In genomic region chr5:77807726-77808125, GRCm38 (mm10) we compare ENCODE assay signal across 8 mouse cellular contexts.
DNase-seq lines count a peak whose midpoint lies in the region; ATAC-seq and TF ChIP-seq lines count a peak whose summit lies in the region.

No protein-coding gene starts in this region.

- H3K36me3 ChIP-seq in heart, postnatal 0 days (replicated peaks; ENCODE audit: control insufficient read depth, insufficient read depth, low read length) = no peaks in the 10 kb centered on the region
- no peaks in the 10 kb centered on the region for H3K36me3 ChIP-seq in heart, embryonic 12.5 days
- H3K36me3 ChIP-seq in midbrain, postnatal 0 days (ENCODE audit: insufficient read depth, low read length) = no peaks in the 10 kb centered on the region

- no peak for TF ChIP-seq EP300 in heart, postnatal 0 days (IDR thresholded peaks at IDR 0.05; ENCODE audit: low read depth)

- H3K27ac ChIP-seq in heart, postnatal 0 days (ENCODE audit: low read depth) = no peak overlapping the region
- no peak overlapping the region for H3K27ac ChIP-seq in heart, embryonic 12.5 days (ENCODE audit: poor library complexity, severe bottlenecking)
- no peak overlapping the region for H3K27ac ChIP-seq in midbrain, postnatal 0 days (ENCODE audit: low read depth, low read length)

- peak; percentile 75 for TF ChIP-seq CTCF in heart, postnatal 0 days (IDR thresholded peaks at IDR 0.05; ENCODE audit: low read depth)
- TF ChIP-seq CTCF in midbrain, postnatal 0 days (IDR thresholded peaks at IDR 0.05) = peak; percentile 94

- intact Hi-C loops in heart, postnatal 36 days (cut with DNase I) = loop anchor here (5.0 to 10.0 kb wide), 2 partner anchors 345 to 453 kb away; no protein-coding TSS in a partner anchor

- H3K9ac ChIP-seq in heart, postnatal 0 days (replicated peaks; ENCODE audit: low read depth, low read length) = no peak overlapping the region
- H3K9ac ChIP-seq in heart, embryonic 12.5 days = no peak overlapping the region
- H3K9ac ChIP-seq in midbrain, postnatal 0 days (replicated peaks; ENCODE audit: low read length, poor library complexity, severe bottlenecking) = no peak overlapping the region

- no peaks in the 10 kb centered on the region for H3K27me3 ChIP-seq in heart, postnatal 0 days (ENCODE audit: control insufficient read depth, insufficient read depth, low read length)
- no peaks in the 10 kb centered on the region for H3K27me3 ChIP-seq in heart, embryonic 12.5 days (replicated peaks)
- no peaks in the 10 kb centered on the region for H3K27me3 ChIP-seq in midbrain, postnatal 0 days (ENCODE audit: insufficient read depth, low read length)

- no peak for ATAC-seq in heart, postnatal 0 days (ENCODE audit: insufficient read depth, low read depth)
- ATAC-seq in heart, embryonic 12.5 days (ENCODE audit: insufficient number of reproducible peaks, low FRiP score) = no peak
- ATAC-seq in common myeloid progenitor, adult 5-6 weeks (replicated peaks; ENCODE audit: low read depth, poor library complexity, severe bottlenecking) = 0 out of 2 replicates have a peak, but pooled peaks have one; percentile 52
- ATAC-seq in midbrain, postnatal 0 days (ENCODE audit: low FRiP score) = no peak

- no peaks in the 10 kb centered on the region for H3K9me3 ChIP-seq in heart, postnatal 0 days (replicated peaks; ENCODE audit: control insufficient read depth, low read length)
- H3K9me3 ChIP-seq in heart, embryonic 12.5 days (replicated peaks) = no peaks in the 10 kb centered on the region
- no peaks in the 10 kb centered on the region for H3K9me3 ChIP-seq in midbrain, postnatal 0 days (ENCODE audit: low read length)

- 28% methylated on average over 3 of the region's 3 CpGs for WGBS in heart, postnatal 0 days
- WGBS in heart, embryonic 12.5 days = 39% methylated on average over 3 of the region's 3 CpGs
- 31% methylated on average over 3 of the region's 3 CpGs for WGBS in midbrain, postnatal 0 days

- H3K4me1 ChIP-seq in heart, postnatal 0 days (ENCODE audit: control insufficient read depth, insufficient read depth) = no peaks in the 10 kb centered on the region
- H3K4me1 ChIP-seq in heart, embryonic 12.5 days (replicated peaks) = peaks cover 6% of the 10 kb centered on the region
- H3K4me1 ChIP-seq in midbrain, postnatal 0 days (ENCODE audit: insufficient read depth, low read length) = no peaks in the 10 kb centered on the region

- peak; percentile 39 for DNase-seq in heart, postnatal 0 days (ENCODE audit: low spot score)
- peak; percentile 72 for DNase-seq in NIH3T3 (ENCODE audit: low read depth)
- peak; percentile 30 to 39 for DNase-seq in heart, postnatal 36 days
- DNase-seq in left cerebral cortex, adult 18-20 months (ENCODE audit: low spot score in 2 of 2) = peak; percentile 59 to 74
- DNase-seq in midbrain, postnatal 0 days (ENCODE audit: low spot score) = peak; percentile 92
- no peak for DNase-seq in spleen, postnatal 4 days (ENCODE audit: low spot score in 2 of 2)

- H3K4me3 ChIP-seq in heart, postnatal 0 days (ENCODE audit: low read depth, low read length) = no peak overlapping the region
- H3K4me3 ChIP-seq in heart, embryonic 12.5 days = no peak overlapping the region
- H3K4me3 ChIP-seq in midbrain, postnatal 0 days (ENCODE audit: low read depth, low read length) = no peak overlapping the region

- H3K4me2 ChIP-seq in heart, postnatal 0 days (ENCODE audit: low read depth, low read length) = no peak overlapping the region
- H3K4me2 ChIP-seq in heart, embryonic 12.5 days = no peak overlapping the region
- no peak overlapping the region for H3K4me2 ChIP-seq in midbrain, postnatal 0 days (ENCODE audit: low read depth, low read length, poor library complexity, severe bottlenecking)

Comparison
In these comparisons a context has a peak if more than half of its experiments do, and no peak if none do; other contexts are left out.
1. DNase-seq: peak in heart, postnatal 0 days (single experiment), NIH3T3 (single experiment), heart, postnatal 36 days (2 of 2), left cerebral cortex, adult 18-20 months (2 of 2) and midbrain, postnatal 0 days (single experiment); none in spleen, postnatal 4 days (0 of 2).